Mouse (Mus musculus): ENCODE measurements at regions not wholly inside any gene's neighbourhood (a gene's known extent, or its start where the extent isn't known, plus 50 kb on each side); places are given as distances from the start of the nearest gene placed in this dataset.

DNA sequence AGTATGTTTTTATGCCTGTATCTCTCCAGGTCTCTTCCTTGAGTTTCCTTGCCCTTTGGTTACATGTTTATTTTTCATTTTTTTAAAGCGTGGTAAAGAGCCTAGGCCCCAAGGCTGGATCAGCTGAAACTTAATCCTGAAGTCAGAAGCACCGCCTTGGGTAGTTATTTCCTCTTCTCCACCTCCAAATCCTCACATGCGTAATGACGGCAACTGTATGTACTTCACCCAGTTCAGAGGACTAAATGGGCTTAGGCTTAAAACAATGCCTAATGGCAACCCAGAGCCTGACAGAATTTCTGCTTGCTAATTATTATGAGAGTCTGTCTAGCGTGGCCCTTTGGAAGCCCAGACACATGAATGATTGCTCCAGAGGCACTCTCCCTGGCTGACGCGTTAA is 316.6 kb upstream of the A1bg start:
- no peaks in the 10 kb centered on the region for H3K9me3 ChIP-seq (replicated peaks)
- peak; percentile 30 for DNase-seq (ENCODE audit: low spot score)
- H3K4me1 ChIP-seq: peaks cover 20% of the 10 kb centered on the region
- H3K4me3 ChIP-seq: no peak overlapping the region
- no peaks in the 10 kb centered on the region for H3K27me3 ChIP-seq (ENCODE audit: low read depth, poor library complexity, severe bottlenecking)
- WGBS: 73% methylated on average over 7 of the region's 7 CpGs
- no peaks in the 10 kb centered on the region for H3K36me3 ChIP-seq
- no peak overlapping the region for H3K27ac ChIP-seq

DNA sequence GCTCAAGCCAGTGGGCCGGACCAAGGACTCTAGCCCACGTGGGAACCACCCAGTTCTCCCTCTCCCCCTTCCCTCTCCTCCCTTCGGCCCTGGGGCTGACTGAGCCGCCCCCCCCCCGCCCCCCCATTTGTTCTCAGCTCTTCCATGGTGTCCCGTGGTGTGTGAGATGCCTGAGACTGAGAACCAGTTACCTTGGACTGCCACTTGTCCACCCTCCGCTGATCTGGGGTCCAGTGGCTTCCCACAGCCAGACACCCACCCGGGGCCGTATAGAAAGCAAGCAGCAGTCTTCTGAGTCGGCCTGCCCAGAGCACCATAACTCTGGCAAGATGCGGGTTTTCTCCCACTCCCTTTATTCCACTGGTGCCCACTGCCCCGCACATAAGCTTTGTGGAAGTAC is 316.2 kb upstream of the A1bg start:
- H3K9me3 ChIP-seq (replicated peaks): no peaks in the 10 kb centered on the region
- H3K27me3 ChIP-seq (ENCODE audit: low read depth, poor library complexity, severe bottlenecking): no peaks in the 10 kb centered on the region
- H3K36me3 ChIP-seq: no peaks in the 10 kb centered on the region
- DNase-seq (ENCODE audit: low spot score): no peak
- no peak overlapping the region for H3K4me3 ChIP-seq
- H3K4me1 ChIP-seq: peaks cover 20% of the 10 kb centered on the region
- WGBS: 74% methylated on average over 11 of the region's 12 CpGs
- H3K27ac ChIP-seq: peak overlapping the region; percentile 58; the same call in 1 of the 2 replicates

DNA sequence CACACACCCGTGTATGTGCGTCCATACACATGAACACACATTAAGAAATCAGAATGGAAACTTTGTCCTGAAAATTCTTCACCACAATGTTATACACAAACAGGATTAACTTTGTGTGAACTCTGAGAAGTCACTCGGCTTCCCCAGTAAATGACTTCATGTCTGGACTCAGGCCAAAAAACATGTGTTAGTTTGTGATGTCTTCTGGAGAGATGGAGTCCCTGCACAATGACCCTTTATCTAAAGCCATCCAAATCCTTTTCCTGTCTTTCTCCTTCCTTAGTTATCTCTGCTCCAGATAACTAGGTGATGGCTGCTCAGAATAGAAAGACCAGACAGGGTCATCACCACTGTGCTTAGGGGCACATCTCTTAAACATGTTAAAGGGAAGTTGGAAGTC is 306.8 kb upstream of the A1bg start:
- H3K4me3 ChIP-seq: no peak overlapping the region
- H3K27me3 ChIP-seq (ENCODE audit: low read depth, poor library complexity, severe bottlenecking): no peaks in the 10 kb centered on the region
- no peaks in the 10 kb centered on the region for H3K36me3 ChIP-seq
- DNase-seq (ENCODE audit: low spot score): no peak
- WGBS: 90% methylated on average over 3 of the region's 3 CpGs
- H3K27ac ChIP-seq: no peak overlapping the region
- no peaks in the 10 kb centered on the region for H3K9me3 ChIP-seq (replicated peaks)
- no peaks in the 10 kb centered on the region for H3K4me1 ChIP-seq

DNA sequence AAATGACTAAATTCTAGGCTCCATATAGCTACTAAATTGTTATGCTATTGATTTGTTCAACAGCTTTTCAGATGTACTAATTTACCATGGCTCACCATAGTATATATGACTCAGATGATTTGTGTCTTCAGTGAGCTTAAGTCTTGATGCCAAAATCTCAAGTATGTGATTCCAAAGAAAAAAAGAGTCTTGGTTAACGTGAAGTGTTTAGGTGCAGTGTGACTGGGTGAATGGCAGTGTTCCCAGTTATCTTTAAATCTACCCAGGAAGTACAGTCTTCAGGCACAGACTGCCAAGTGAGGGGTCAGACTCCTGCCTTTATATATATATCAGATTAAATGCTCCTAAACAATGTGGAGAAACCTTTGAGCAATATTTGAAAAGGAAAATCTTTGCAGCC is 300.1 kb upstream of the A1bg start:
- Histone ChIP-seq H3K4me1 (no peaks in the 10 kb centered on the region), H3K4me3 (no peak overlapping the region), H3K27ac (no peak overlapping the region), H3K27me3 (ENCODE audit: low read depth, poor library complexity, severe bottlenecking) (no peaks in the 10 kb centered on the region), H3K9me3 (replicated peaks) (no peaks in the 10 kb centered on the region), H3K36me3 (no peaks in the 10 kb centered on the region)
- no peak for DNase-seq (ENCODE audit: low spot score)
- 67% methylated on average over 1 of the region's 1 CpGs for WGBS

DNA sequence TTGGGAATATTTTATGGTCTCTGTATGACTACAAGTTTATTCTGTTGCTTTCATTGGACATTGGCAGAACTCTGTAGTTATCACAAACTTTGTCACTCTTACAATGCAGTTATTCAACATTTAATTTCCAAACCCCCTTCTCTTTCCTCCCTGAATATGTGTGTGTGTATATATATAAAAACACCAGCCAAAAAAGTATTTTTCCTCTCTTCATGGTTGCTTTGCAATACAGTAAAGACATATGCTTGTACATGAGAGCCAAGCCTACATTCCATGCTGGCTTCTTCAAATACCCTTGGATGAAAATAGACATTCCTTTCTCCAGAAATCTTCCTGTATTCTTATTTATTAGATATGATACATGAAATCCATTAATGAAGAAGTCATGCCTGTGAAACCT is 287.3 kb upstream of the A1bg start:
- DNase-seq (ENCODE audit: low spot score): no peak
- no peak overlapping the region for H3K27ac ChIP-seq
- H3K36me3 ChIP-seq: no peaks in the 10 kb centered on the region

DNA sequence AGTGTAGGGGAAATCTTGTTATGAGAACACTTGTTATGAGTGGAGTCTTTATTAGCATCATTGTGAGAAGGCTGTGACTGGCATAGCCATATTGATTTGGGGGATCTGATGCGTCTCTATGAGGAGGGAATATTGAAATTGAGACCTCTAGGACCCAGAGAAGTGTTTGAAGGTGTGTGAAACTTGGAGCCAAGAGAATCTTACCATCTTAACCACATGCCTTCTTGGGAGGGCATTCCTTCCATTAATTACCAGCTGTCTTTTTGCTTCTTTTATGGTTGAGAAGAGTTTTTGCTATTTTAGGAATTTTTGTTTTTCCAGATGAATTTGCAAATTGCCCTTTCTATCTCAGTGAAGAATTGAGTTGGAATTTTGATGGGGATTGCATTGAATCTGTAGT is 267.2 kb upstream of the A1bg start:
- 89% methylated on average over 1 of the region's 1 CpGs for WGBS
- no peaks in the 10 kb centered on the region for H3K36me3 ChIP-seq
- no peaks in the 10 kb centered on the region for H3K9me3 ChIP-seq (replicated peaks)
- H3K4me3 ChIP-seq: no peak overlapping the region
- DNase-seq (ENCODE audit: low spot score): no peak
- H3K27me3 ChIP-seq (ENCODE audit: low read depth, poor library complexity, severe bottlenecking): no peaks in the 10 kb centered on the region
- no peak overlapping the region for H3K27ac ChIP-seq
- peaks cover 8% of the 10 kb centered on the region for H3K4me1 ChIP-seq

More for the DNA sequence above, 287.3 kb upstream of the A1bg start:
- no peaks in the 10 kb centered on the region for H3K4me1 ChIP-seq
- no peaks in the 10 kb centered on the region for H3K9me3 ChIP-seq (replicated peaks)
- no peak overlapping the region for H3K4me3 ChIP-seq
- no peaks in the 10 kb centered on the region for H3K27me3 ChIP-seq (ENCODE audit: low read depth, poor library complexity, severe bottlenecking)

DNA sequence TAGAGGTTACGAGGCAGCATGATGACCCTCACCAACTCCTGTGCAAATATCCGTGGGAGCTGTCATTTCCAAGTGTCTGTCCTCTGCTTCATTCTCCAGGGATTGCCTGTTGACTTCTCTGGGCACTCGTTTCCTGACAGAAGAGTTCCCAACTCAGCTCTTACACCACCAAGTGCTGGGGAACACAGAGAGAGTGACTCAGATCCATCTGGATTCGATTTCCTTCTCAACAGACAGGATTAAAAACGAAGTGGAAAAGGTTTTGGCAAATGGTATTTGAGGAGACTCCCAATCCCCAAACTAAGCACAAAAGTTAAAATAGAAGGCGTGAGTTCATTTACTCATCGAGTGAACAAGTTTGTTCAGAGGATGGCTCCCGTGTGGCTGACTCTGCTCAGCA is 266.7 kb upstream of the A1bg start:
- Histone ChIP-seq H3K4me1 (peaks cover 9% of the 10 kb centered on the region), H3K27ac (no peak overlapping the region), H3K4me3 (no peak overlapping the region), H3K9me3 (replicated peaks) (no peaks in the 10 kb centered on the region), H3K36me3 (no peaks in the 10 kb centered on the region), H3K27me3 (ENCODE audit: low read depth, poor library complexity, severe bottlenecking) (no peaks in the 10 kb centered on the region)
- WGBS: 48% methylated on average over 8 of the region's 8 CpGs
- DNase-seq (ENCODE audit: low spot score): no peak

DNA sequence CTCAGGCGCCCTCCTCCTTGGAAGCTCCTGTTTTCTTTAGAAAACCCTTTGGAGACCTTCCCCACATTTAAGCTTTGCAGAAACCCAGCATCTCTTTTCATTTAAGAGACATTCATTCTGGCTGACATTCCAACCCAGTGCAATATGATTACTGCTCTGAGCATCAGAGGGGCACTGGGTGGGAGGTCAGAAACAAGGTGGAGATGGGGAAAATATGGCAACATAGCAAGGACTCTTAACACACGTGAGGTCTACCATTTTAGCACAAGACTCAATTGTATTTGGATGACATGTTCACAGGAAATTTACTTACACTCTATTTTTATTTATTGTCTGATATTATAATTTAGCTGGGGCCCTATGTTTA is 261.8 kb upstream of the A1bg start:
- H3K27ac ChIP-seq: no peak overlapping the region
- H3K4me3 ChIP-seq: no peak overlapping the region
- no peaks in the 10 kb centered on the region for H3K36me3 ChIP-seq
- DNase-seq (ENCODE audit: low spot score): no peak
- no peaks in the 10 kb centered on the region for H3K27me3 ChIP-seq (ENCODE audit: low read depth, poor library complexity, severe bottlenecking)
- peaks cover 20% of the 10 kb centered on the region for H3K4me1 ChIP-seq
- no peaks in the 10 kb centered on the region for H3K9me3 ChIP-seq (replicated peaks)
- WGBS: 52% methylated on average over 2 of the region's 2 CpGs

DNA sequence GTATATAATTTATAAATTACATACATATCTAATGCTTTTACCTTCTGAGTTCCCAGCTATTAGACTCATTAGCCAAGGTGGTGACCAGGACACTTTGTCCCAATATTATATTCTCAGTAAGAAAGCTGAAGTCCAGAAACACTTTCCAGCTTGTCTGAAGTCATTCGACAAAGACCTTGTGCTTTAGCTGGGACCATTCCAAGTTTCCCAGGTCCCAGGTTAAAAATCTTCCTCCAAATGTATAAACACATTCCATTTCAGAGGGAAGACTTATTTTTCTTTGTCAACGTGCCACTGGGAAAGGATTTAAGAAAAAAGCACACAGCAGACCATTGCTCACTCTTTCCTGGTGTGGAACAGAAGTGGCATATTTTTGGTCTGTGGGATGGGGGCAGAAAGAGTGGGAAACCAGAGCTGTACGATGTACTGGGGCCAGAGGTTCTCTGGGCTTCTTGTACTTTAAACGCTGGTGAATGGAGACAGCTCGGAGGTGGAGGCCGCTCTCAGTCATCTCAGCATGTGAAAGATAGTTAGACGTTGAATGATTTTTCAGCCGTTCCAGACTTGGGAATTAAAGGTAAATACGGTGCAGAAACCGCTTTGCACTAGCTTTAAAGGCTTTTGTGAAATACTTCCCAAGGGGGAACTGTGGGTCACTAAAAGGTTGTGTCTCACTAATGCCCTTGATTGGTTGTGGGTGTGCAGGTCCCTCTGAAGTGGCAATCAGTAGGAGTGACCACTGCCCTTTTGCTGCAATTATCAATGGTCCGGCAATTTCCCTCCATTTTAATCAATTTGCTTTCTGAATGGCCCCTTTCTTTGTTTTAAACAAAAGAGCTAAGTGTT is 261.2 kb upstream of the A1bg start:
- Histone ChIP-seq H3K9me3 (replicated peaks) (no peaks in the 10 kb centered on the region), H3K27ac (no peak overlapping the region), H3K4me3 (no peak overlapping the region), H3K27me3 (ENCODE audit: low read depth, poor library complexity, severe bottlenecking) (no peaks in the 10 kb centered on the region), H3K4me1 (peaks cover 16% of the 10 kb centered on the region; the same call in 1 of the 2 replicates), H3K36me3 (no peaks in the 10 kb centered on the region)
- WGBS: 65% methylated on average over 11 of the region's 11 CpGs
- no peak for DNase-seq (ENCODE audit: low spot score)

DNA sequence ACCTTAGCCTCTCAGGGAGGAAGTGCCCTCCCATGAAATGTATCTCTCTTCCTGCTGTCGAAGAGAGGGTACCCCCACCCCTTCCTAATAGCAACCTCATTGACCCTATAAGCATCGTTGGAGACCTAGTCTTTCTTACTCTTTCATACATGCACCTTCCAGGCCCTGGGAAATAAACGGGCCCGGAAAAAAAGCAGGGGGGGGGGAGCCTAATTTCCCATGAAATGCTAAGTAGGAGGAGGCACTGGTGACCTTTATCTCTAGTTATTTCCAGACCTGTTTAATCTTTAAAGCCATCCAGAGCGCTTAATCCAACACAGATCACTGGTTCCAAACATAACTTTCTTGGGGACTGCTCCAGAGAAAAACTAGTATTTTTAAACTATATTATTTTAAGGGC is 260.5 kb upstream of the A1bg start:
- Histone ChIP-seq H3K36me3 (no peaks in the 10 kb centered on the region), H3K27me3 (ENCODE audit: low read depth, poor library complexity, severe bottlenecking) (no peaks in the 10 kb centered on the region), H3K27ac (no peak overlapping the region), H3K4me3 (no peak overlapping the region), H3K4me1 (peaks cover 16% of the 10 kb centered on the region; the same call in 1 of the 2 replicates), H3K9me3 (replicated peaks) (no peaks in the 10 kb centered on the region)
- 54% methylated on average over 5 of the region's 5 CpGs for WGBS
- DNase-seq (ENCODE audit: low spot score): no peak

DNA sequence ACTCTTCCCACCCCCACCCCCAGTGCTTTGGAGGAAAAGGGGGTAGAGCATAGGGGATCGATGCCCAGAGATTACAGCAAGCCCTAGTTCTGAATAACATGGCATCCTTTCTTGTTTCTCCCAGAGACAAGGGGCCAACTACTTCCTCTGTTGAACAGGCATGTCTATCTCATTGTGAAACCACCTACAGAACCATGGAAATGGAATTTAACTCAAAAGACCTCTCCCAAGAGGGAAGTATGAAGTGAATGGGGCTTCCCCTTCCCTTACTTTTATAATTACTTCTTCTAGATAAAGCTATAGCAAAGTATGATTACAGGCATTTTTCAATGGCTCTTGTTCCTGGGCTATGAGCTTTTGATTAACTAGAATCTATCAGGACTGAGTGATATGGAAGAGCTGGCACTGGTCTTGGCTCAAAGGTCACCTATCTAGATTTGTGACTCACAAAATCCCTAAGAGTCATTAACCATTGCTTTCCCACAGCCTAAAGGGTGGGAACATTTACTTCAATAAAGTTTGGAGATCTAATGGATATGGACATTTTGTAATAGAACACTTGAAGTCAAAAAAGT is 246.1 kb upstream of the A1bg start:
- DNase-seq (ENCODE audit: low spot score): no peak
- Histone ChIP-seq H3K36me3 (no peaks in the 10 kb centered on the region), H3K9me3 (replicated peaks) (no peaks in the 10 kb centered on the region), H3K27me3 (ENCODE audit: low read depth, poor library complexity, severe bottlenecking) (no peaks in the 10 kb centered on the region), H3K4me3 (no peak overlapping the region), H3K4me1 (no peaks in the 10 kb centered on the region), H3K27ac (no peak overlapping the region)
- WGBS: 90% methylated on average over 1 of the region's 1 CpGs

DNA sequence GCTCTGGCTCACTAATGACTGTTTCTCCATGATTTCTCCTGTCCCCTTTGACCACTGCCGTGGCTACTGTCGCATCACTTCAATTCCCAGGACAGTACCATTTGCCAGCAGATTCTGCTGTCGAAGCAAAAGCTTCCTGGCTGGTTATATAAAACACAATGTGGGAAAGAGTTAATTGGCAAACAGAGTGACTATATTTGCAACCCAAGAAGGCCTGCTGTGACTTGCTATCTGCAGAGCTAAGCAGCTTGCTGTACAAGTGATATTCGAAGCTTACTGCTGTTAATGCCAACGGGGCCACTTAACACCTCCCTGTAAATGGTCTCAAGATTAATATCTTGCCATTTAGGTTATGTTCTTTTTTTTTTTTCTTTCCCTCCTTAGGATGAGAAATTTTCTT is 242.2 kb upstream of the A1bg start:
- H3K27ac ChIP-seq: no peak overlapping the region
- H3K27me3 ChIP-seq (ENCODE audit: low read depth, poor library complexity, severe bottlenecking): no peaks in the 10 kb centered on the region
- H3K9me3 ChIP-seq (replicated peaks): no peaks in the 10 kb centered on the region
- no peaks in the 10 kb centered on the region for H3K4me1 ChIP-seq
- no peaks in the 10 kb centered on the region for H3K36me3 ChIP-seq
- H3K4me3 ChIP-seq: no peak overlapping the region
- no peak for DNase-seq (ENCODE audit: low spot score)
- 56% methylated on average over 5 of the region's 5 CpGs for WGBS

DNA sequence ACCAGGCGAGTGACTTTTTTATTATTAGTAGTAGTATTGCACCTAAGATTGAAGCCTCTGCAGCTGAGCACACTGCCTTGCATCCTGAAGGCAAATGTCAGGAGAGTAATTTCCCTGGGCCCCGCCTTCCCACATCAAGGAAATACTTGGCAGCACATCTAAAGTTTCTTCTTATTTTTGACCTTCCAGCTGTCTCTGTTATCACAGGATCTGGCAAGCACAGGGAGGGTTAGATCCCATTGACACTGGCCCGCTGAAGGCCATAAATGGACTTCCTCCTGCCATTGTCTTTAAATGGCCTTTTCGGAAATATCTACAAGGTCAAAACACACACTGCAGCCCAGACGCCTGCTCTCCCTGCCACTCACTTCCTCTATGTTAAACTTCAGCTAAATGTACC is 238.6 kb upstream of the A1bg start:
- Histone ChIP-seq H3K27ac (no peak overlapping the region), H3K27me3 (ENCODE audit: low read depth, poor library complexity, severe bottlenecking) (no peaks in the 10 kb centered on the region), H3K4me1 (peaks cover 6% of the 10 kb centered on the region), H3K9me3 (replicated peaks) (no peaks in the 10 kb centered on the region), H3K36me3 (no peaks in the 10 kb centered on the region), H3K4me3 (no peak overlapping the region)
- DNase-seq (ENCODE audit: low spot score): no peak
- 67% methylated on average over 5 of the region's 5 CpGs for WGBS

DNA sequence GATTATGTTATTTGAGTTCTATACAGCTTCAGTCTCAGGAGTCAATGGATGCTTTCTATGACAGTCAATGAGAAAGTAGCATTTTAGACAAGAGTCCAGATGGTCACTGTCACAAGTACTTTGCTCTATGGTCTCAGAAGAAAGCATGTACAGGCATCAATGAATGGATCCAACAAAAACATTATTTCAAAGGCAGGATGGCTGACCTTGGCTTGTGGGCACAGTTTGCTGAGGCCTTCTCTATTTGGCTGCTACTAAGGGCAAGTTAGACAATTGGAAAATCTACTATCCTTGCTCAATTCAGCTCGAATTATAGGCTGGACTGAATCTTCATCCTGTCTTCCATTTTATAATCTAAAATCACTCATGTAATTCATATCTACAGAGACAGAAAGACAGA is 237.9 kb upstream of the A1bg start:
- WGBS: 80% methylated on average over 1 of the region's 1 CpGs
- H3K9me3 ChIP-seq (replicated peaks): no peaks in the 10 kb centered on the region
- no peak for DNase-seq (ENCODE audit: low spot score)

More for the DNA sequence above, 237.9 kb upstream of the A1bg start:
- Histone ChIP-seq H3K27ac (no peak overlapping the region), H3K36me3 (no peaks in the 10 kb centered on the region), H3K27me3 (ENCODE audit: low read depth, poor library complexity, severe bottlenecking) (no peaks in the 10 kb centered on the region), H3K4me3 (no peak overlapping the region), H3K4me1 (peaks cover 6% of the 10 kb centered on the region)
